Mouse (Mus musculus) forebrain, embryonic 14.5 days (tissue): ENCODE results near the gene Ip6k3. TPM values are rescaled to one million over a fixed set of nuclear protein-coding genes. Genes with fewer than 3 reads are reported as not detected.

Experiments used
- ATAC-seq: fragments of 200-750 bp; cut with Nextera tagmentation; 2 replicates; pipeline ENCODE4 v1.8.0; 2017; ENCODE audit warnings: mild to moderate bottlenecking, moderate library complexity
- DNase-seq: peaks from one replicate; pipeline ENCODE4 v3.0.0-alpha.2; 2015; ENCODE audit warnings: low spot score
- H3K27ac ChIP-seq: fragments of 300-500 bp; sonication (generic); 2 replicates; pipeline ENCODE4 v1.5.1; 2014; ENCODE audit warnings: low read depth, mild to moderate bottlenecking, control low read depth, low read length, moderate library complexity
- H3K27me3 ChIP-seq: fragments of 300-500 bp; sonication (generic); replicated peaks from 2 replicates; pipeline ENCODE4 v1.6.1; 2014; ENCODE audit warnings: low read length, control low read depth, mixed read lengths; ENCODE audit not compliant: control insufficient read depth, insufficient read depth
- H3K36me3 ChIP-seq: fragments of 300-500 bp; sonication (generic); 2 replicates; pipeline ENCODE4 v1.6.1; 2014; ENCODE audit warnings: low read length, control low read depth; ENCODE audit not compliant: control insufficient read depth, insufficient read depth
- H3K4me1 ChIP-seq: fragments of 300-500 bp; sonication (generic); 2 replicates; pipeline ENCODE4 v1.6.1; 2014; ENCODE audit warnings: antibody characterized with exemption, low read length, control low read depth; ENCODE audit not compliant: control insufficient read depth, insufficient read depth
- H3K4me2 ChIP-seq: fragments of 300-500 bp; sonication (generic); 2 replicates; pipeline ENCODE4 v1.6.1; 2014; ENCODE audit warnings: mild to moderate bottlenecking, control low read depth, low read length
- H3K4me3 ChIP-seq: fragments of 300-500 bp; sonication (generic); 2 replicates; pipeline ENCODE4 v1.5.1; 2014; ENCODE audit warnings: low read depth, low read length, control low read depth
- H3K9ac ChIP-seq: fragments of 300-500 bp; sonication (generic); 2 replicates; pipeline ENCODE4 v1.6.1; 2014; ENCODE audit warnings: mild to moderate bottlenecking, low read length, control low read depth, moderate library complexity
- H3K9me3 ChIP-seq: fragments of 300-500 bp; sonication (generic); replicated peaks from 2 replicates; pipeline ENCODE4 v1.6.1; 2016; ENCODE audit warnings: low read length, control low read depth, mixed read lengths; ENCODE audit not compliant: control insufficient read depth
- WGBS: fragments of 180-500 bp; shearing (Covaris S2); extraction: QIAGEN DNeasy Blood & Tissue Kit; methylation state at CpG from one replicate; pipeline ENCODE4 v1.1.7; 2014; 5-methylcytosine and 5-hydroxymethylcytosine counted together
- polyA plus RNA-seq: library from polyadenylated mRNA; unstranded; fragments of >200 nt; fragmentation: Nextera tagmentation; extraction: Ambion mirVana; gene quantifications from 2 replicates; pipeline ENCODE4 v1.2.1, GENCODE M21; 2014

Ip6k3 gene
- polyA plus RNA-seq, 1 experiment from 2014 or later, result 0.28 TPM

- peaks cover 4% of the 10 kb centered on the region; the same call in 1 of the 2 replicates for H3K4me1 ChIP-seq
- WGBS, result 73% methylated on average over 8 of the region's 8 CpGs
Observed at GRCm38 (mm10) chr17:27151411-27151810, 16.2 kb downstream of the Ip6k3 start.

DNA sequence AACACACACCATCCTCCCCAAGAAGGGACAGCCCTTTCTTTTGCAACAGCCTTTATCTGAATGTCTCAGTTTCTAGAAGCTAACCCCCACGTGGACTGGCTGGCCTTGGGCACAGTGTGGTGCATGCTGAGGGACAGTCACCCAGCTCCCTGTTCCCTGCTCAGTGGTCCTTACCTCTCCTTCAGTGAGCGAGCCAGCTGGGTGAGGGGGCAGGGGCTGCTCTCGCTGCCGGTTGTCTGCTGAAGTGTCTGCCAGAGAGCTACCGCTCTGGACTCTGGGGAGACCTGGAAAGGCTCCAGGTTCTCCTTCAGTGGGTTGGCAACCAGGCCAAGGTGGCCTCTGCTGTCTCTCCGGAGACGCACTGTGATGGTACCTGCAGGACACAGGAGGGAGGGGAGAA is 16.7 kb downstream of the Ip6k3 start:
- Histone ChIP-seq H3K4me3 (no peak overlapping the region), H3K36me3 (no peaks in the 10 kb centered on the region)
- ATAC-seq, result no peak

More at GRCm38 (mm10) chr17:27151411-27151810, 16.2 kb downstream of the Ip6k3 start:
- Histone ChIP-seq H3K9me3 (no peaks in the 10 kb centered on the region), H3K36me3 (no peaks in the 10 kb centered on the region), H3K27me3 (no peaks in the 10 kb centered on the region), H3K27ac (no peak overlapping the region), H3K4me3 (no peak overlapping the region), H3K4me2 (no peak overlapping the region), H3K9ac (no peak overlapping the region)
- DNase-seq (no peak), ATAC-seq (no peak)

GRCm38 (mm10) chr17:27146323-27146923 is 21.2 kb downstream of the Ip6k3 start:
- no peak overlapping the region for H3K27ac ChIP-seq
- WGBS, result 31% methylated on average over 8 of the region's 8 CpGs
- no peak overlapping the region for H3K9ac ChIP-seq

More for the DNA sequence above, 16.7 kb downstream of the Ip6k3 start:
- Histone ChIP-seq H3K4me1 (peaks cover 4% of the 10 kb centered on the region; the same call in 1 of the 2 replicates), H3K9ac (no peak overlapping the region), H3K27me3 (no peaks in the 10 kb centered on the region), H3K4me2 (no peak overlapping the region), H3K27ac (no peak overlapping the region), H3K9me3 (no peaks in the 10 kb centered on the region)
- DNase-seq, result no peak
- 62% methylated on average over 7 of the region's 7 CpGs for WGBS

DNA sequence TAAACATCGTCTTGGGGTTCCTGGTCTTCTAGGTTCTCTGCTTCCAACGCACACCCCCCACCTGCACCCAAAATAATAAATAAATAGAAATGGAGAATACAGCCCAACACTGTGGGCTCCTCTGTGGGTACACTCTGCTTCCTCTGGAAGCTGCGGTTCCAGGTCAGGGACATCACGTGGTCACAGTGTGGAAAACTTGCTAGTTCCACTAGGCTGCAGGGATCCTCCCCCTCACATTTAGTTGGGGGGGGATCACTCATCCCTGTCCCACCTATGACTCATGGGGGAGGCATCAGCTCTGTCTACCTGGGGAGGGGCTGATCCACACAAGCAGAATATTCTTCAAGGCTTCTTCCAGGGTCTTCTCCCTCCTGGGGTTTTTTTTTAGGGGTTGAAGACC is 23.4 kb downstream of the Ip6k3 start:
- H3K36me3 ChIP-seq, result no peaks in the 10 kb centered on the region
- no peak overlapping the region for H3K9ac ChIP-seq
- DNase-seq (no peak), ATAC-seq (no peak)
- no peaks in the 10 kb centered on the region for H3K27me3 ChIP-seq
- 69% methylated on average over 4 of the region's 4 CpGs for WGBS
- H3K9me3 ChIP-seq, result no peaks in the 10 kb centered on the region
- no peak overlapping the region for H3K27ac ChIP-seq
- no peak overlapping the region for H3K4me3 ChIP-seq
- H3K4me1 ChIP-seq, result peaks cover 11% of the 10 kb centered on the region
- no peak overlapping the region for H3K4me2 ChIP-seq

More at GRCm38 (mm10) chr17:27146323-27146923, 21.2 kb downstream of the Ip6k3 start:
- Histone ChIP-seq H3K4me3 (no peak overlapping the region), H3K27me3 (no peaks in the 10 kb centered on the region), H3K4me2 (no peak overlapping the region), H3K9me3 (no peaks in the 10 kb centered on the region), H3K4me1 (peaks cover 4% of the 10 kb centered on the region; the same call in 1 of the 2 replicates), H3K36me3 (no peaks in the 10 kb centered on the region)
- ATAC-seq (no peak), DNase-seq (no peak)

DNA sequence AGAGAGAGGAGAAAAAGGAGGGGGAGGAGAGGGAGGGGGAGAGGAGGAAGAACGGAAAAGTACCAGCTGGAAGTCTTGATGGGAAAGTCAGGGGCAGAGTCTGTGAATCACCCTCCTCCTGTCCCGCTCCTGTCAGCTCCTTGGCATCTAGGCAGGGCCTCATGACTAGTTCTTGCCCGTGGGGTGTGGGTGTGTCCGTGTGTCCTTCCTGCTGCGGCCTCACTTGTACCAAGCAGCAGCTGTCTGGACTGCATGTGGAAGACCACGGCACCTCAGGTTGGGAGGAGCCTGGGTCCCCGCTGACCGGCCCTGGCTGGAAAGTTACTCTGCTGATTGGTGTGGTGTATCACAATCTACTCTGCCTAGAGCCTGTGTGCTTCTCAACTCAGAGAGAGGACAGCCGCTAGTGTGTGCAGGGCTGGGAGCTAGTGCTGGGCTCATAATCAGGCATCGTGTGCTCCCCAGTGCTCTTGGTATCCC is 25.6 kb downstream of the Ip6k3 start:
- H3K4me3 ChIP-seq, result no peak overlapping the region
- no peaks in the 10 kb centered on the region for H3K36me3 ChIP-seq
- DNase-seq (no peak), ATAC-seq (no peak)
- no peaks in the 10 kb centered on the region for H3K9me3 ChIP-seq
- H3K27me3 ChIP-seq, result no peaks in the 10 kb centered on the region
- H3K27ac ChIP-seq, result no peak overlapping the region
- H3K4me2 ChIP-seq, result no peak overlapping the region
- 54% methylated on average over 10 of the region's 10 CpGs for WGBS
- H3K4me1 ChIP-seq, result peaks cover 21% of the 10 kb centered on the region
- no peak overlapping the region for H3K9ac ChIP-seq

GRCm38 (mm10) chr17:27140262-27140661 is 27.3 kb downstream of the Ip6k3 start:
- Histone ChIP-seq H3K4me3 (no peak overlapping the region), H3K4me1 (peaks cover 16% of the 10 kb centered on the region), H3K9me3 (no peaks in the 10 kb centered on the region), H3K27me3 (no peaks in the 10 kb centered on the region), H3K27ac (no peak overlapping the region), H3K4me2 (no peak overlapping the region), H3K9ac (peak overlapping the region; percentile 17; the same call in 1 of the 2 replicates), H3K36me3 (no peaks in the 10 kb centered on the region)
- ATAC-seq (no peak), DNase-seq (no peak)
- 34% methylated on average over 9 of the region's 9 CpGs for WGBS

GRCm38 (mm10) chr17:27139304-27139703 is 28.3 kb downstream of the Ip6k3 start:
- no peaks in the 10 kb centered on the region for H3K36me3 ChIP-seq
- no peak overlapping the region for H3K27ac ChIP-seq
- ATAC-seq (no peak), DNase-seq (no peak)
- H3K4me3 ChIP-seq, result no peak overlapping the region
- H3K9ac ChIP-seq, result no peak overlapping the region; the same call in 1 of the 2 replicates
- no peak overlapping the region for H3K4me2 ChIP-seq
- 27% methylated on average over 7 of the region's 7 CpGs for WGBS
- H3K9me3 ChIP-seq, result no peaks in the 10 kb centered on the region
- H3K27me3 ChIP-seq, result no peaks in the 10 kb centered on the region
- peaks cover 16% of the 10 kb centered on the region for H3K4me1 ChIP-seq

DNA sequence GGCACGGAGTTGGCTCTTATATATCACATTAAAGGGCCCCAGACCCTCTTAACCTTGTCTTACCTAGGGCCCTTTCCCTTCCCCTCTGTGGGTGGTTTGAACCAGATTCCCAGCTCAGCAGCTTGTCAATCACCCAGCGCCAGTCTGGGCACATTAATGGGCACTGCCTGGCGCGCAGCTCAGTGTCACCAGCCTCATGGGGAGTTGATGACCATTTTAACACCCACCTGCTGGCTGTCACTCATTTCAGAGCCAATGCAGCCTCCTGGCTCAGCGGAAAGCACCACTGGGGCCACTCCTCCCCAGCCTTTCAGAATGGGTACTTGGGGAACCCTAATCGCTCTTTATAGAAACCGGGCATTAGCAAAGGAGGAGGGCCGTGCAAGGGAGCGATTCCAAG is 29.2 kb downstream of the Ip6k3 start:
- Histone ChIP-seq H3K9me3 (no peaks in the 10 kb centered on the region), H3K4me3 (no peak overlapping the region), H3K27ac (no peak overlapping the region), H3K9ac (no peak overlapping the region; the same call in 1 of the 2 replicates), H3K36me3 (no peaks in the 10 kb centered on the region), H3K27me3 (no peaks in the 10 kb centered on the region), H3K4me2 (no peak overlapping the region), H3K4me1 (peaks cover 16% of the 10 kb centered on the region)
- DNase-seq (peak; percentile 53), ATAC-seq (no peak)
- WGBS, result 21% methylated on average over 9 of the region's 9 CpGs

GRCm38 (mm10) chr17:27134715-27135114 is 32.9 kb downstream of the Ip6k3 start:
- Histone ChIP-seq H3K9ac (no peak overlapping the region), H3K27me3 (no peaks in the 10 kb centered on the region), H3K4me2 (no peak overlapping the region), H3K27ac (no peak overlapping the region), H3K4me3 (no peak overlapping the region), H3K4me1 (peaks cover 23% of the 10 kb centered on the region), H3K9me3 (no peaks in the 10 kb centered on the region), H3K36me3 (no peaks in the 10 kb centered on the region)
- ATAC-seq (no peak), DNase-seq (no peak)
- 22% methylated on average over 3 of the region's 3 CpGs for WGBS
